Mouse (Mus musculus): ENCODE measurements around the gene Bcl2l15. TPM values are rescaled to one million over a fixed set of nuclear protein-coding genes. Genes with fewer than 3 reads are reported as not detected.
"Not testable (repeated sequence)": the region's sequence is repeated elsewhere in the genome, so short reads cannot be mapped to it uniquely, and the experiment has no call there.

Gene Bcl2l15
- polyA plus RNA-seq, 1 experiment from 2014 or later, result 0.42 TPM

DNA sequence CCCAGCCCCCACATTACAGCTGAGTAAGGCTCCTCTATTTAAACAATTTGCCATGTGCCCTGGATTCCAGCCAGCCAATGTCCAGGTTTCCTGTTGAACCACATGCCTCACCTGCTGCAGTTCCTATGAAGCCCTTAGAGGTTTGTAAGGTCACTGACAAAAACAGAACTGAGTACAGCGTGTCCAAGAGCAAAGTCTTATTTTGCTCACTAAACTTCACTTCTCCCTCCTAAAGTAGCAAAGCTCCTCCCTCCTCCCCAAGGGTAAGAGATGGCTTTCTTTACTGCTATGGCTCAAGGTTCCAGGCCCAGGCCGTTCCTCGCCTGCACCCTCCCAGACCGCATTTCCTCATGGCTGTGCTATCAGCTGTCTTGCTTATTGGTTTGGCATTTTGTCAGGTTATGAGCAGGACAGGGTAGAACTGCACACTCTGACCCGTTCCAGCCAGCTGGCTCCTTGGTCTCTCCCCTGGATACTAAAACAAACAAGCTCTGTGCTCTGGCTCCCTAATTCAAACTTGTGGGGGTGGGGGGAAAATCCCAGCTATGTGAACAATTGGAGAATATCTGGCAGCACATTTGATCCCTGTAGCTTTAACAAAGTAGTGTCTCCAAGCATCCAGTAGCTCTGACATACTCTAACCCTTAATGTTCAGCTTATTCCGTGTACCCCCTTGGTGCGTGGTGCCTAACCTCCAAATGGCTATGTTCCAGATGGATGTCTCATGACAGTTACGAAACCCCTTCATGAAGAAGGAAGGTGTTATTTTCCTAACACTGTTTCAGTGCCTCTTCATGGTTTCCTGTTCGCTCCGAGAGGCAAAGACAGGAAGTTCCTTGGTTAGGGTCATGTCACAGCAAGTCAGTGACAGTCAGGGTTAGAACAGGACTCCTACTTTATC, 30.5 kb upstream of the Bcl2l15 start:
- Histone ChIP-seq H3K36me3 (replicated peaks) (peaks cover 60% of the 10 kb centered on the region), H3K27ac (replicated peaks) (0 out of 2 replicates have a peak overlapping the region, but pooled peaks have one; percentile 5), H3K9me3 (no peaks in the 10 kb centered on the region), H3K27me3 (replicated peaks; ENCODE audit: low read depth, poor library complexity, severe bottlenecking) (no peaks in the 10 kb centered on the region), H3K4me1 (0 out of 2 replicates have a peak, but pooled peaks cover 4% of the 10 kb centered on the region), H3K4me3 (no peak overlapping the region)
- 72% methylated on average over 10 of the region's 10 CpGs for WGBS
- no peak for DNase-seq (ENCODE audit: low spot score)

GRCm38 (mm10) chr3:103802861-103803260, 29.5 kb upstream of the Bcl2l15 start:
- no peaks in the 10 kb centered on the region for H3K9me3 ChIP-seq
- peaks cover 7% of the 10 kb centered on the region for H3K4me1 ChIP-seq
- 86% methylated on average over 8 of the region's 8 CpGs for WGBS
- no peak overlapping the region for H3K27ac ChIP-seq (replicated peaks)
- H3K27me3 ChIP-seq (replicated peaks; ENCODE audit: low read depth, poor library complexity, severe bottlenecking), result no peaks in the 10 kb centered on the region
- no peak for DNase-seq (ENCODE audit: low spot score)
- no peak overlapping the region for H3K4me3 ChIP-seq
- H3K36me3 ChIP-seq (replicated peaks), result peaks cover 67% of the 10 kb centered on the region

- H3K27me3 ChIP-seq (replicated peaks; ENCODE audit: low read depth, poor library complexity, severe bottlenecking), result no peaks in the 10 kb centered on the region
- WGBS, result 86% methylated on average over 1 of the region's 1 CpGs
- no peak overlapping the region for H3K4me3 ChIP-seq
- no peaks in the 10 kb centered on the region for H3K9me3 ChIP-seq
- H3K4me1 ChIP-seq, result peaks cover 21% of the 10 kb centered on the region
- no peak for DNase-seq (ENCODE audit: low spot score)
- peaks cover 64% of the 10 kb centered on the region for H3K36me3 ChIP-seq (replicated peaks)
- H3K27ac ChIP-seq (replicated peaks), result no peak overlapping the region
Measured at GRCm38 (mm10) chr3:103805671-103806070, 26.7 kb upstream of the Bcl2l15 start.

GRCm38 (mm10) chr3:103808891-103809798, 23.3 kb upstream of the Bcl2l15 start, which contains the start of the genes Dclre1b, Ap4b1 and Gm43064:
Gene Dclre1b, minus strand, starts transcription at chr3:103809444.
Gene Ap4b1, plus strand, starts transcription at chr3:103809520.
Gene Gm43064, plus strand, starts transcription at chr3:103809573.
- H3K36me3 ChIP-seq (replicated peaks), result peaks cover 48% of the 10 kb centered on the region
- no peaks in the 10 kb centered on the region for H3K27me3 ChIP-seq (replicated peaks; ENCODE audit: low read depth, poor library complexity, severe bottlenecking)
- DNase-seq (ENCODE audit: low spot score), result peak; percentile 97
- H3K27ac ChIP-seq (replicated peaks), result peak within 1 kb of the TSS; percentile 93
- peaks cover 17% of the 10 kb centered on the region for H3K4me1 ChIP-seq
- under 1% methylated on average over 68 of the region's 70 CpGs for WGBS
- H3K4me3 ChIP-seq, result peak within 1 kb of the TSS; percentile 89
- H3K9me3 ChIP-seq, result no peaks in the 10 kb centered on the region

DNA sequence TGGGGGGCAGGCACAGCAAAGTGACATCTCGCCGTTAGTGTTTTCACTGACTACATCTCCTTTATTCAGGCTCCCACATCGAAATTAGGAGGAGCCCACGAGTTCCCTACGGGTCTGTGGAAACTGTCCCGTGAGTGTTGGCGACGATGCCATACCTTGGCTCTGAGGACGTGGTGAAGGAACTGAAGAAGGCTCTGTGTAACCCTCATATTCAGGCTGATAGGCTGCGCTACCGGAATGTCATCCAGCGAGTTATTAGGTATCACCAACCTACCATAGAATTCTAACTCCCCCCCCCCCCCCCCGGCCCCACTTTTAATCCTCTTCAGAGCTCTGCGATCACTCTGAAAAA, 22.6 kb upstream of the Bcl2l15 start:
- 2% methylated on average over 14 of the region's 14 CpGs for WGBS
- no peaks in the 10 kb centered on the region for H3K27me3 ChIP-seq (replicated peaks; ENCODE audit: low read depth, poor library complexity, severe bottlenecking)
- DNase-seq (ENCODE audit: low spot score), result no peak
- peak overlapping the region; percentile 89 for H3K4me3 ChIP-seq
- peaks cover 48% of the 10 kb centered on the region for H3K36me3 ChIP-seq (replicated peaks)
- H3K4me1 ChIP-seq, result peaks cover 17% of the 10 kb centered on the region
- H3K27ac ChIP-seq (replicated peaks), result peak overlapping the region; percentile 93
- H3K9me3 ChIP-seq, result no peaks in the 10 kb centered on the region

DNA sequence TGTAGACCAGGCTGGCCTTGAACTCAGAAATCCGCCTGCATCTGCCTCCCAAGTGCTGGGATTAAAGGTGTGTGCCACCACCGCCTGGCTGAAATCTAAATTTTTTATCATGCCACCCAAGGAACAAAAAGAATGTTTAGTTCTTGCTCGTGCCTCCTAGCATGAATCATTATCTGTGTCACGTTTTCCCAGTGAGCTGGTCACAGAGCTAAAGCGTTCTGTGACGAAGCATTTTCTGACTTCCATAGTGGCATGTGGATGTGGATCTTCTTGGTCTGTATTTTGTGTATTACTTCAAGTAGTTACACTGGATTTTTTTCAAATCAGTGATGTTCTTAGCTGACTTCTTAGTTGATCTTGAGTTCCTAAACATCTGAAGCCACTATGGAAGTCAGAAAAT, 21.4 kb upstream of the Bcl2l15 start:
- Histone ChIP-seq H3K36me3 (replicated peaks) (peaks cover 48% of the 10 kb centered on the region), H3K27ac (replicated peaks) (no peak overlapping the region)
- 93% methylated on average over 6 of the region's 6 CpGs for WGBS

DNA sequence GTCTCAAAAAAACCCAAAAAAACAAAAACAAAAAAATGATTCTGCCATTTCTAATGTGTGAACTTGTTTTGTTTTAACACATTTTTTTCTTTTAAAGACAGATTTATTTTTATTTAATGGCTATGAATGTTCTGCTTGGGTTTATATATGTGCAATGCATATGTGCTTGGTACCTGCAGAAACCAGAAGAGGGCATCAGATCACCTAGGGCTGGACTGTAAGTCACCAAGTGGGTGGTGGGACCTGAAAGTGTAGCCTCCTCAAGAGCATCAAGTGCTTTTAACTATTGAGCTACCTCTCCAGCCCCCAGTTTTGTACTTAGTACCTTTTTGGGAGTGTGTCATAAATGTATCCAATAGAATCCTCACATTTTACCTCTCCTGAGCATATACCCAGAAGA, 4.9 kb upstream of the Bcl2l15 start:
- Histone ChIP-seq H3K36me3 (replicated peaks) (peaks cover 11% of the 10 kb centered on the region), H3K27ac (replicated peaks) (no peak overlapping the region), H3K4me1 (no peaks in the 10 kb centered on the region), H3K9me3 (no peaks in the 10 kb centered on the region), H3K27me3 (replicated peaks; ENCODE audit: low read depth, poor library complexity, severe bottlenecking) (no peaks in the 10 kb centered on the region), H3K4me3 (no peak overlapping the region)
- no peak for DNase-seq (ENCODE audit: low spot score)

More for the DNA sequence above, 21.4 kb upstream of the Bcl2l15 start:
- H3K4me3 ChIP-seq, result no peak overlapping the region
- no peak for DNase-seq (ENCODE audit: low spot score)
- no peaks in the 10 kb centered on the region for H3K27me3 ChIP-seq (replicated peaks; ENCODE audit: low read depth, poor library complexity, severe bottlenecking)
- H3K9me3 ChIP-seq, result no peaks in the 10 kb centered on the region
- H3K4me1 ChIP-seq, result peaks cover 17% of the 10 kb centered on the region

DNA sequence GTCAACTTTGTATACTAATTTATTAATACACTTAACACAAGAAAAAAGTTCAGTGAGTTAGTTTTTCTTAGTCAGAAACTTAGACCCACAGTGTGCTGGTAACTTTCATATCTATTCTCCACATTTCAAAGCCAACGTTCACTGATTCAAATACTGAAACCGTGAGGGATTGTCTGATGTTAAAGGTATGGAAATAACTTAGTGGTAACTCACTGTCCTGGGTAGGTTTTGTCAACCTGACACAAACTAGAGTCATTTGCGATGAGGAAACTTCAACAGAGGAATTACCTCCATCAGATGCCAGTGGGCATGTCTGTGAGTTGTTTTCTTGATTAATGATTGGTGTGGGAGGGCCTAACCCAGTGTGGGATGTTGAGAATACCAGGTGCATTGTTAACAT, 3.4 kb upstream of the Bcl2l15 start:
- Histone ChIP-seq H3K9me3 (no peaks in the 10 kb centered on the region), H3K27me3 (replicated peaks; ENCODE audit: low read depth, poor library complexity, severe bottlenecking) (no peaks in the 10 kb centered on the region), H3K4me1 (no peaks in the 10 kb centered on the region), H3K27ac (replicated peaks) (no peak overlapping the region), H3K36me3 (replicated peaks) (no peaks in the 10 kb centered on the region), H3K4me3 (no peak overlapping the region)
- DNase-seq (ENCODE audit: low spot score), result no peak
- 88% methylated on average over 3 of the region's 3 CpGs for WGBS

DNA sequence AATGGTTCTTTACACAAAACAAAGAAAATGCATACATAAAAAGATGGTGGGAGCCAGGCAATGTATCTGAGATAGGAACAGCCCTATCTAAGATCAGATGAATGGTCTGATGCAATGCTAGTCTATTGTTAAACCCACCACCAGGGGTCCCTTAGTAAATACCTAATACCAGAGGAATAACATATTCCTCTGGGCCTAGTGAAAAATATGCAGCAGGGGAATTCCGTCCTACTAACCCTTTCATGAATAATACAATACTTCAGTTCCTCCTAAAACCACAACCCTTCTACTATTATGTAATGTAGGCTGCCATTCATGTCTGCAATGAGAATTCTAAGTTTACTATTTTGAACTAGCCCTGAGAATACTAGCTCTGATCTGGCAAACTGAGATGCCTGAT, 1.7 kb upstream of the Bcl2l15 start:
- WGBS, result 78% methylated on average over 1 of the region's 1 CpGs
- H3K9me3 ChIP-seq; H3K27me3 ChIP-seq (replicated peaks; ENCODE audit: low read depth, poor library complexity, severe bottlenecking); H3K4me3 ChIP-seq; DNase-seq (ENCODE audit: low spot score); H3K4me1 ChIP-seq; H3K27ac ChIP-seq (replicated peaks); H3K36me3 ChIP-seq (replicated peaks): not testable (repeated sequence)

DNA sequence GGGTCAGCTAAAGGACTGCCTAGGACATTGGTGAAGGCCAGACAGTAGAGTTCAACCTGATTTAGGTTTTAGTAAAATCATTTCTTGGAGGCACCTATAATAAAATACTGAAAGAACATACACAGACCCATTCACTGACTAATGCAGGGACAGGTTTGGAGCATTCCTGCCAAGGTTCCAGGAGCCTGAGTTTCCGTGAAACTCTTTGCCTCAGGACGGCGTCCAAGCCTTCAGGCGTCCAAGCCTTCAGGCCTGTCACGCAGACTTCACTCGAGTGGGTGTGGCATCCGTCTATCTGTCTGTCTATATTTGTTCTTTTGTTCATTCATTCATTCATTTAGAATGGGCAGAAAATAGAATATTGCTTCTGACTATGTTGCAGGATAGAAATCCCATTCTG, 1.3 kb upstream of the Bcl2l15 start:
- H3K4me3 ChIP-seq, result no peak overlapping the region
- WGBS, result 77% methylated on average over 7 of the region's 7 CpGs
- no peaks in the 10 kb centered on the region for H3K27me3 ChIP-seq (replicated peaks; ENCODE audit: low read depth, poor library complexity, severe bottlenecking)
- DNase-seq (ENCODE audit: low spot score), result no peak
- H3K27ac ChIP-seq (replicated peaks), result no peak overlapping the region
- H3K4me1 ChIP-seq, result no peaks in the 10 kb centered on the region
- no peaks in the 10 kb centered on the region for H3K36me3 ChIP-seq (replicated peaks)
- no peaks in the 10 kb centered on the region for H3K9me3 ChIP-seq

GRCm38 (mm10) chr3:103834001-103834400, 1.6 kb downstream of the Bcl2l15 start:
- Histone ChIP-seq H3K27me3 (replicated peaks; ENCODE audit: low read depth, poor library complexity, severe bottlenecking) (no peaks in the 10 kb centered on the region), H3K36me3 (replicated peaks) (no peaks in the 10 kb centered on the region), H3K27ac (replicated peaks) (no peak overlapping the region), H3K4me1 (no peaks in the 10 kb centered on the region), H3K4me3 (no peak overlapping the region), H3K9me3 (no peaks in the 10 kb centered on the region)
- 91% methylated on average over 2 of the region's 2 CpGs for WGBS
- DNase-seq (ENCODE audit: low spot score), result no peak

DNA sequence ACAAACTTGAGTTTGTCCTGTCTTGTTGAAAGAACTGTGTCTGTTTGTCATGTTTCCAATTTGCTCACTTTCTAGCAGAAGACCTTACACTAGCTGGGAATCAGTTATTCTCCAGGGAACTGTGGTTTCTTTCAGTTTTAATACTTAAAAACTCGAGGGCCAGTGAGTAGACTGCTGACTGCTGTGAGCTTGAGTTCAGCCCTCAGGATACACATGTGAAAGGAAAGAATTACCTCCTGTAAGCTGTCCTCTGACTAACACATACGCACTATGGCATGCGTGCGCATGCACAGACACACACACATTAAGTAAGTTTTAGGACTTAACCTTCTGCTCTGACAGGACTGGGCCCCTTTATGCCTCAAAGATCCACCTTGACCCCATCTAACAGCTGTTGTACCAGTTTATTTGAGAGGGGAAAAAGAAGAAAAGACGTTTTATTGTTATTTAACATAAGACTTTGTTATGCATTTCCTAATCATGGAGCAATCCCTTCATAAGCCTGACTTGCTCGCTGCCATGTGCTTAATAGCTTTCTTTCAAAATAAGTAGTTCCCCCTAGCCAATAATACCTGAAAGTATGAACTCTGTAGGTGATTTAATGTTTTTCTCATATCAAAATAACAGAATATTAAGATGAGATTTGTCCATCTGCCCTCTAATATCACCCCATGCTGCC, 3.0 kb downstream of the Bcl2l15 start:
- no peaks in the 10 kb centered on the region for H3K9me3 ChIP-seq
- WGBS, result 77% methylated on average over 6 of the region's 6 CpGs

More for the DNA sequence above, 3.0 kb downstream of the Bcl2l15 start:
- Histone ChIP-seq H3K4me3 (no peak overlapping the region), H3K4me1 (no peaks in the 10 kb centered on the region), H3K36me3 (replicated peaks) (no peaks in the 10 kb centered on the region), H3K27ac (replicated peaks) (no peak overlapping the region), H3K27me3 (replicated peaks; ENCODE audit: low read depth, poor library complexity, severe bottlenecking) (no peaks in the 10 kb centered on the region)
- no peak for DNase-seq (ENCODE audit: low spot score)
